Mouse (Mus musculus) CH12.LX (cell line): ENCODE data around the gene Stk17b. TPM values are rescaled to one million over a fixed set of nuclear protein-coding genes. Genes with fewer than 3 reads are reported as not detected.

Experiments used
- DNase-seq: peaks from one replicate; pipeline ENCODE4 v3.0.0-alpha.2; 2013; ENCODE audit errors: extremely low read depth
- H3K27ac ChIP-seq: 2 replicates; pipeline ENCODE4 v1.5.1; 2012; ENCODE audit warnings: low read depth, mild to moderate bottlenecking, control low read depth, moderate library complexity; ENCODE audit not compliant: insufficient read depth
- H3K27me3 ChIP-seq: replicated peaks from 2 replicates; pipeline ENCODE3; 2012; ENCODE audit warnings: inconsistent platforms
- H3K36me3 ChIP-seq, 2 experiments: replicated peaks in 1 of 2; 2 replicates each; pipeline versions ENCODE3 to v1.6.1; 2012; ENCODE audit warnings: inconsistent platforms in 1 of 2, low read length in 1 of 2, mild to moderate bottlenecking in 1 of 2, mixed read lengths in 1 of 2, moderate library complexity in 1 of 2; ENCODE audit not compliant: control insufficient read depth in 1 of 2, insufficient read depth in 1 of 2
- H3K4me1 ChIP-seq, 2 experiments: 2 replicates each; pipeline ENCODE4 v1.6.1; 2012; ENCODE audit warnings: inconsistent platforms in 1 of 2, moderate library complexity in 1 of 2; ENCODE audit not compliant: insufficient read depth in 2 of 2, control insufficient read depth in 1 of 2
- H3K4me2 ChIP-seq: 2 replicates; pipeline ENCODE4 v1.6.1; 2012; ENCODE audit warnings: low read depth, mild to moderate bottlenecking, control low read depth; ENCODE audit not compliant: poor library complexity, insufficient read depth, severe bottlenecking
- H3K4me3 ChIP-seq, 3 experiments: fragments of 150-350 bp in 1 of 3; sonication (generic) in 1 of 3; replicated peaks in 1 of 3; 2 replicates each; pipeline versions ENCODE3 to v1.5.1; 2011 to 2012; ENCODE audit warnings: low read depth in 2 of 3, low read length in 2 of 3, mild to moderate bottlenecking in 2 of 3, moderate library complexity in 2 of 3, control low read depth in 1 of 3, improper control_type of control experiment in 1 of 3, inconsistent platforms in 1 of 3, mixed read lengths in 1 of 3; ENCODE audit not compliant: poor library complexity in 1 of 3
- H3K79me2 ChIP-seq: replicated peaks from 2 replicates; pipeline ENCODE4 v1.6.1; 2012; ENCODE audit warnings: mild to moderate bottlenecking, moderate library complexity; ENCODE audit not compliant: control insufficient read depth, poor library complexity, insufficient read depth, severe bottlenecking; ENCODE audit errors: extremely low read depth
- H3K9ac ChIP-seq: 2 replicates; pipeline ENCODE4 v1.6.1; 2012; ENCODE audit warnings: low read depth, mild to moderate bottlenecking, control low read depth, moderate library complexity; ENCODE audit not compliant: insufficient read depth
- H3K9me3 ChIP-seq: replicated peaks from 2 replicates; pipeline ENCODE3; 2012; ENCODE audit warnings: low read length, inconsistent platforms, mixed read lengths
- CHD1 ChIP-seq: IDR thresholded peaks from 2 replicates; pipeline ENCODE4 v1.6.1; 2012; ENCODE audit warnings: low read depth, low read length, improper control_type of control experiment, inconsistent platforms
- CHD2 ChIP-seq: IDR thresholded peaks from 2 replicates; pipeline ENCODE4 v1.6.1; 2011; ENCODE audit warnings: low read length, improper control_type of control experiment
- CTCF ChIP-seq, 2 experiments: IDR thresholded peaks in 1 of 2; conservative IDR thresholded peaks in 1 of 2; 2 replicates each; pipeline ENCODE4 v1.5.1; 2011 to 2012; ENCODE audit warnings: low read depth in 2 of 2, low read length in 2 of 2, improper control_type of control experiment in 1 of 2, inconsistent platforms in 1 of 2, mild to moderate bottlenecking in 1 of 2, moderate library complexity in 1 of 2
- E2F4 ChIP-seq: IDR thresholded peaks from 2 replicates; pipeline ENCODE4 v1.6.1; 2011; ENCODE audit warnings: low read depth, low read length, improper control_type of control experiment; ENCODE audit not compliant: insufficient replicate concordance
- ETS1 ChIP-seq: conservative IDR thresholded peaks from 2 replicates; pipeline ENCODE4 v1.6.1; 2012; ENCODE audit warnings: low read depth, mild to moderate bottlenecking, inconsistent platforms, low read length, improper control_type of control experiment, moderate library complexity
- JUND ChIP-seq: conservative IDR thresholded peaks from 2 replicates; pipeline ENCODE4 v1.6.1; 2011; ENCODE audit warnings: low read depth, low read length, improper control_type of control experiment
- KAT2A ChIP-seq: IDR thresholded peaks from 2 replicates; pipeline ENCODE4 v1.6.1; 2012; ENCODE audit warnings: low read length, improper control_type of control experiment, inconsistent platforms; ENCODE audit not compliant: insufficient replicate concordance
- MAFK ChIP-seq: IDR thresholded peaks from 2 replicates; pipeline ENCODE4 v1.6.1; 2011; ENCODE audit warnings: low read length, improper control_type of control experiment; ENCODE audit not compliant: insufficient replicate concordance
- MXI1 ChIP-seq: IDR thresholded peaks from 2 replicates; pipeline ENCODE4 v1.6.1; 2011; ENCODE audit warnings: mild to moderate bottlenecking, low read depth, low read length, improper control_type of control experiment
- NRF1 ChIP-seq: IDR thresholded peaks from 2 replicates; pipeline ENCODE4 v1.6.1; 2014; ENCODE audit warnings: low read depth, mild to moderate bottlenecking, inconsistent platforms, low read length, improper control_type of control experiment, moderate library complexity
- POLR2AphosphoS2 ChIP-seq: IDR thresholded peaks from 2 replicates; pipeline ENCODE4 v1.6.1; 2011; ENCODE audit warnings: low read depth, low read length, improper control_type of control experiment
- SMC3 ChIP-seq: IDR thresholded peaks from 2 replicates; pipeline ENCODE4 v1.6.1; 2011; ENCODE audit warnings: low read depth, low read length, improper control_type of control experiment
- TBP ChIP-seq: conservative IDR thresholded peaks from 2 replicates; pipeline ENCODE4 v1.6.1; 2011; ENCODE audit warnings: low read depth, low read length, improper control_type of control experiment
- TCF12 ChIP-seq: IDR thresholded peaks from 2 replicates; pipeline ENCODE4 v1.6.1; 2014; ENCODE audit warnings: low read depth, mild to moderate bottlenecking, inconsistent platforms, low read length, improper control_type of control experiment
- USF1 ChIP-seq: IDR thresholded peaks from 2 replicates; pipeline ENCODE4 v1.6.1; 2014; ENCODE audit warnings: low read depth, mild to moderate bottlenecking, inconsistent platforms, low read length, improper control_type of control experiment
- ZC3H11A ChIP-seq: IDR thresholded peaks from 2 replicates; pipeline ENCODE4 v1.6.1; 2012; ENCODE audit warnings: low read depth, mild to moderate bottlenecking, inconsistent platforms, low read length, improper control_type of control experiment
- ZKSCAN1 ChIP-seq: IDR thresholded peaks from 2 replicates; pipeline ENCODE4 v1.6.1; 2012; ENCODE audit warnings: low read depth, inconsistent platforms, low read length, improper control_type of control experiment, borderline replicate concordance
- ZNF384 ChIP-seq: IDR thresholded peaks from 2 replicates; pipeline ENCODE4 v1.6.1; 2012; ENCODE audit warnings: low read depth, low read length, improper control_type of control experiment, inconsistent platforms
- dilution Hi-C: fragments of 300-500 bp; cut with MboI; formaldehyde crosslinking; loops from 2 replicates; pipeline ENCODE4 v1.14.3; 2020; ENCODE audit warnings: low sequenced_read_pairs; ENCODE audit not compliant: extremely low pct_unique_long_range_greater_than_20kb, extremely low pct_ligation_motif_present
- in situ Hi-C: fragments of 300-500 bp; cut with MboI; formaldehyde crosslinking; loops from 3 replicates; pipeline ENCODE4 v1.14.3; 2019; ENCODE audit warnings: low sequenced_read_pairs, low pct_ligation_motif_present, low pct_unique_long_range_greater_than_20kb, mixed read lengths
- polyA plus RNA-seq: library from polyadenylated mRNA; unstranded; fragments of >175 nt; gene quantifications from 2 replicates; pipeline ENCODE4 v1.2.1, GENCODE M21; 2012; ENCODE audit warnings: low read depth; ENCODE audit not compliant: insufficient read length
- total RNA-seq, 2 experiments: library from RNA; depleted of rRNA; stranded (reverse); fragments of 300-350 nt in 1 of 2; fragments of >200 nt in 1 of 2; gene quantifications; 2 replicates each; pipeline ENCODE4 v1.2.3; 2012 to 2014

Stk17b gene
- total and polyA plus RNA-seq, 3 experiments: 25.2 to 58.6 (median 46.3) TPM

GRCm38 (mm10) chr1:53726883-53727282 is 58.1 kb downstream of the Stk17b start:
- DNase-seq: no peak
- no peak overlapping the region for H3K4me3 ChIP-seq
- no peak overlapping the region for H3K27ac ChIP-seq
- no peak overlapping the region for H3K4me2 ChIP-seq
- H3K79me2 ChIP-seq: no peaks in the 10 kb centered on the region
- no peak for TF ChIP-seq CHD1
- no peaks in the 10 kb centered on the region for H3K4me1 ChIP-seq
- in situ Hi-C loops (loop anchor here (10.0 kb wide), 1 partner anchor 168 kb away; no protein-coding TSS in a partner anchor), dilution Hi-C loops (no loop called here)
- no peaks in the 10 kb centered on the region for H3K27me3 ChIP-seq
- no peaks in the 10 kb centered on the region for H3K9me3 ChIP-seq
- no peak overlapping the region for H3K9ac ChIP-seq
- no peaks in the 10 kb centered on the region for H3K36me3 ChIP-seq

GRCm38 (mm10) chr1:53721353-53721752 is 63.7 kb downstream of the Stk17b start:
- H3K27ac ChIP-seq: no peak overlapping the region
- no peak for TF ChIP-seq CTCF (conservative IDR thresholded peaks at IDR 0.05 in 1 of 2, IDR thresholded peaks at IDR 0.05 in 1 of 2; ENCODE audit: low read depth in 2 of 2, low read length in 2 of 2)
- no peak for TF ChIP-seq NRF1
- no peak for TF ChIP-seq TBP
- TF ChIP-seq JUND: no peak
- TF ChIP-seq SMC3: no peak
- no peak for TF ChIP-seq USF1
- no peak for TF ChIP-seq ZNF384
- TF ChIP-seq POLR2AphosphoS2: no peak
- dilution Hi-C loops: no loop called here
- H3K9me3 ChIP-seq: no peaks in the 10 kb centered on the region
- H3K79me2 ChIP-seq: no peaks in the 10 kb centered on the region
- DNase-seq: no peak
- no peaks in the 10 kb centered on the region for H3K36me3 ChIP-seq
- no peak overlapping the region for H3K4me3 ChIP-seq
- peaks cover 0 to 6% of the 10 kb centered on the region in 2 experiments; a peak in 2 of 4 replicates for H3K4me1 ChIP-seq
- H3K4me2 ChIP-seq: no peak overlapping the region
- in situ Hi-C loops: loop anchor here (10.0 to 25.0 kb wide), 2 partner anchors 173 to 616 kb away; no protein-coding TSS in a partner anchor
- no peaks in the 10 kb centered on the region for H3K27me3 ChIP-seq
- no peak overlapping the region for H3K9ac ChIP-seq

- no peak for TF ChIP-seq CHD2
- no peak for TF ChIP-seq SMC3
- no peak for TF ChIP-seq CTCF (conservative IDR thresholded peaks at IDR 0.05 in 1 of 2, IDR thresholded peaks at IDR 0.05 in 1 of 2; ENCODE audit: low read depth in 2 of 2, low read length in 2 of 2)
- no peak for TF ChIP-seq USF1
- TF ChIP-seq TCF12: no peak
- no peak for TF ChIP-seq E2F4
- no peak for TF ChIP-seq MAFK
- TF ChIP-seq KAT2A: no peak
- no peak for TF ChIP-seq CHD1
- no peak for TF ChIP-seq ETS1
- TF ChIP-seq MXI1: no peak
- no peak for TF ChIP-seq POLR2AphosphoS2
- TF ChIP-seq ZC3H11A: no peak
- no peak for TF ChIP-seq ZKSCAN1
- no peak for TF ChIP-seq TBP
- no peaks in the 10 kb centered on the region for H3K27me3 ChIP-seq
- in situ Hi-C loops: loop anchor here (10.0 to 25.0 kb wide), 2 partner anchors 174 to 617 kb away; no protein-coding TSS in a partner anchor
- peaks cover 0 to 6% of the 10 kb centered on the region in 2 experiments; a peak in 2 of 4 replicates for H3K4me1 ChIP-seq
- no peaks in the 10 kb centered on the region for H3K36me3 ChIP-seq
- no peak overlapping the region for H3K4me2 ChIP-seq
- dilution Hi-C loops: no loop called here
- no peaks in the 10 kb centered on the region for H3K79me2 ChIP-seq
- no peak overlapping the region for H3K4me3 ChIP-seq
- DNase-seq: no peak
- H3K9ac ChIP-seq: no peak overlapping the region
- H3K27ac ChIP-seq: no peak overlapping the region
- no peaks in the 10 kb centered on the region for H3K9me3 ChIP-seq
Observed at GRCm38 (mm10) chr1:53720601-53721351, 64.2 kb downstream of the Stk17b start.
